Mouse (Mus musculus) embryo, embryonic 10 days (tissue): ENCODE results near the gene Rreb1.

ENCODE experiments used
- DNase-seq: peaks from one replicate; pipeline ENCODE4 v3.0.0-alpha.2; 2015; ENCODE audit warnings: low spot score

The Rreb1 gene

GRCm38 (mm10) chr13:37918336-37919261 lies 140.4 kb downstream of the Rreb1 start:
- no peak for DNase-seq

GRCm38 (mm10) chr13:37919711-37920277 lies 141.6 kb downstream of the Rreb1 start:
- no peak for DNase-seq

- DNase-seq: no peak
Observed at GRCm38 (mm10) chr13:37920727-37921126, 142.5 kb downstream of the Rreb1 start.

- no peak for DNase-seq
Observed at GRCm38 (mm10) chr13:37923091-37923490, 144.9 kb downstream of the Rreb1 start.

GRCm38 (mm10) chr13:37923643-37924460 lies 145.7 kb downstream of the Rreb1 start:
- no peak for DNase-seq

- no peak for DNase-seq
Observed at GRCm38 (mm10) chr13:37924461-37924948, 146.3 kb downstream of the Rreb1 start.

GRCm38 (mm10) chr13:37926394-37926793 lies 148.2 kb downstream of the Rreb1 start:
- DNase-seq: no peak

- no peak for DNase-seq
Observed at GRCm38 (mm10) chr13:37929532-37929931, 151.3 kb downstream of the Rreb1 start.

GRCm38 (mm10) chr13:37930091-37930490 lies 151.9 kb downstream of the Rreb1 start:
- no peak for DNase-seq

GRCm38 (mm10) chr13:37930621-37931020 lies 152.4 kb downstream of the Rreb1 start:
- DNase-seq: no peak

GRCm38 (mm10) chr13:37931210-37931922 lies 153.2 kb downstream of the Rreb1 start:
- no peak for DNase-seq

GRCm38 (mm10) chr13:37934075-37934474 lies 155.9 kb downstream of the Rreb1 start:
- no peak for DNase-seq

- DNase-seq: no peak
Observed at GRCm38 (mm10) chr13:37934920-37935319, 156.7 kb downstream of the Rreb1 start.

- DNase-seq: no peak
Observed at GRCm38 (mm10) chr13:37936351-37936750, 158.2 kb downstream of the Rreb1 start.

- DNase-seq: no peak
Observed at GRCm38 (mm10) chr13:37940167-37940566, 162.0 kb downstream of the Rreb1 start.

- no peak for DNase-seq
Observed at GRCm38 (mm10) chr13:37940649-37941048, 162.4 kb downstream of the Rreb1 start.

GRCm38 (mm10) chr13:37941138-37941645 lies 163.0 kb downstream of the Rreb1 start:
- no peak for DNase-seq

GRCm38 (mm10) chr13:37941950-37942886 lies 164.0 kb downstream of the Rreb1 start:
- DNase-seq: no peak

GRCm38 (mm10) chr13:37942887-37943331 lies 164.7 kb downstream of the Rreb1 start:
- no peak for DNase-seq

GRCm38 (mm10) chr13:37943466-37943865 lies 165.3 kb downstream of the Rreb1 start:
- no peak for DNase-seq
